Comparison of ENCODE assay signal across 8 mouse cellular contexts in genomic region chr5:37716505-37717372, GRCm38 (mm10). TPM values are rescaled to one million over a fixed set of nuclear protein-coding genes. Genes with fewer than 3 reads are reported as not detected.
A peak's percentile ranks its signal among the peaks of the same experiment; 100 is the strongest.
DNase-seq lines count a peak whose midpoint lies in the region; ATAC-seq and TF ChIP-seq lines count a peak whose summit lies in the region.
"Had no signal": no experiment of that assay in that cellular context is flagged by ENCODE, and none has a peak within 500 bp of the region (broad histone marks: within the 10 kb centered on the region; RNA-seq: fewer than 3 reads in every experiment).

Gene Stk32b, minus strand, starts transcription at chr5:37717171.

- no peaks in the 10 kb centered on the region for H3K9me3 ChIP-seq in forebrain, postnatal 0 days (ENCODE audit: low read length)
- H3K9me3 ChIP-seq in intestine, embryonic 16.5 days (ENCODE audit: control insufficient read depth, low read length): no peaks in the 10 kb centered on the region

- H3K27me3 ChIP-seq in forebrain, postnatal 0 days (ENCODE audit: insufficient read depth, low read length): no peaks in the 10 kb centered on the region
- H3K27me3 ChIP-seq in intestine, embryonic 16.5 days (replicated peaks; ENCODE audit: control insufficient read depth, insufficient read depth, low read length): peaks cover 13% of the 10 kb centered on the region; the same call in 1 of the 2 replicates

- peak within 1 kb of the TSS; percentile 73 for H3K4me2 ChIP-seq in forebrain, postnatal 0 days (ENCODE audit: low read depth)
- peak within 1 kb of the TSS; percentile 76 for H3K4me2 ChIP-seq in intestine, embryonic 16.5 days (ENCODE audit: low read depth, low read length)

- WGBS in forebrain, postnatal 0 days: under 1% methylated on average over 40 of the region's 40 CpGs
- WGBS in intestine, embryonic 16.5 days: under 1% methylated on average over 40 of the region's 40 CpGs
- WGBS in olfactory bulb, adult 2 months: 2% methylated on average over 40 of the region's 40 CpGs

- peak within 1 kb of the TSS; percentile 61 for H3K4me3 ChIP-seq in forebrain, postnatal 0 days (ENCODE audit: low read depth, low read length)
- H3K4me3 ChIP-seq in intestine, embryonic 16.5 days (ENCODE audit: low read length): peak within 1 kb of the TSS; percentile 46
- peak within 1 kb of the TSS; percentile 45 for H3K4me3 ChIP-seq in olfactory bulb, adult 2 months (ENCODE audit: insufficient read depth, low read depth, low read length)

- peak; percentile 86 for ATAC-seq in forebrain, postnatal 0 days
- ATAC-seq in intestine, embryonic 16.5 days: peak; percentile 76
- ATAC-seq in megakaryocyte progenitor cell, adult 5-6 weeks (replicated peaks; ENCODE audit: poor library complexity): no peak

- no peaks in the 10 kb centered on the region for H3K36me3 ChIP-seq in forebrain, postnatal 0 days (ENCODE audit: insufficient read depth)
- H3K36me3 ChIP-seq in intestine, embryonic 16.5 days (ENCODE audit: control insufficient read depth, insufficient read depth, low read length): no peaks in the 10 kb centered on the region

- TF ChIP-seq CTCF in forebrain, postnatal 0 days (IDR thresholded peaks at IDR 0.05; ENCODE audit: low read depth): no peak
- no peak for TF ChIP-seq CTCF in olfactory bulb, adult 2 months (IDR thresholded peaks at IDR 0.05; ENCODE audit: insufficient read depth, low read depth, low read length)

- H3K27ac ChIP-seq in forebrain, postnatal 0 days (ENCODE audit: low read depth, low read length): peak within 1 kb of the TSS; percentile 82
- H3K27ac ChIP-seq in intestine, embryonic 16.5 days (ENCODE audit: low read length): no peak within 1 kb of the TSS
- H3K27ac ChIP-seq in olfactory bulb, adult 2 months (ENCODE audit: insufficient read depth, low read depth, low read length): no peak within 1 kb of the TSS

- H3K9ac ChIP-seq in forebrain, postnatal 0 days: peak within 1 kb of the TSS; percentile 63
- H3K9ac ChIP-seq in intestine, embryonic 16.5 days (ENCODE audit: low read depth, low read length): peak within 1 kb of the TSS; percentile 50

- 0 out of 2 replicates have a peak, but pooled peaks cover 5% of the 10 kb centered on the region for H3K4me1 ChIP-seq in forebrain, postnatal 0 days (ENCODE audit: insufficient read depth)
- H3K4me1 ChIP-seq in intestine, embryonic 16.5 days (ENCODE audit: control insufficient read depth, insufficient read depth, low read length): peaks cover 6% of the 10 kb centered on the region; the same call in 1 of the 2 replicates
- H3K4me1 ChIP-seq in olfactory bulb, adult 2 months (ENCODE audit: control insufficient read depth, insufficient read depth, low read length): peaks cover 11% of the 10 kb centered on the region

- no peak for TF ChIP-seq POLR2A in olfactory bulb, adult 2 months (IDR thresholded peaks at IDR 0.05; ENCODE audit: insufficient read depth, low read depth, low read length)

- peak; percentile 9 for DNase-seq in thymus, postnatal 4 days
- no peak for DNase-seq in thymus, postnatal 14 days
- peak; percentile 86 for DNase-seq in forebrain, postnatal 0 days
- peak; percentile 32 for DNase-seq in liver

RNA-seq across cellular contexts. Expression of gene Stk32b, which starts in this region (rescaled TPM):
- total RNA-seq in forebrain, postnatal 0 days (2014; rRNA removed): 17.5 and 18.9 TPM in 2 replicates
- polyA plus RNA-seq in forebrain, postnatal 0 days (2015; fragmentation: Nextera tagmentation; extraction: Ambion mirVana): 22.8 and 23.3 TPM in 2 replicates
- polyA plus RNA-seq in intestine, embryonic 16.5 days (2015; fragmentation: Nextera tagmentation; extraction: Ambion mirVana): 0.24 and 0.37 TPM in 2 replicates
- not detected in 2 replicates for polyA plus RNA-seq in olfactory bulb, adult 2 months (2012; ENCODE audit: insufficient read depth, insufficient read length, low replicate concordance, missing spikeins)
- total RNA-seq in megakaryocyte progenitor cell, adult 5-6 weeks (2015): not detected in 2 replicates
- not detected in 2 replicates for total RNA-seq in megakaryocyte progenitor cell, adult 5-6 weeks (2017)
- polyA plus RNA-seq: small intestine, adult 2 months had no signal

Comparison
In these comparisons a context has a peak if more than half of its experiments do, and no peak if none do; other contexts are left out.
1. RNA of gene Stk32b (total RNA-seq): 17.5 to 18.9 TPM in forebrain, postnatal 0 days; not detected in megakaryocyte progenitor cell, adult 5-6 weeks; every median in the first group is over 10 times any median in the second.
2. RNA of gene Stk32b (polyA plus RNA-seq): 22.8 to 23.3 TPM in forebrain, postnatal 0 days; 0.24 to 0.37 TPM in intestine, embryonic 16.5 days and not detected in olfactory bulb, adult 2 months; every median in the first group is over 10 times any median in the second.
3. Peak in ATAC-seq, H3K4me3 ChIP-seq, H3K9ac ChIP-seq and H3K4me2 ChIP-seq in intestine, embryonic 16.5 days; RNA of the gene not detected or under 1 TPM.
4. Peak in every context shown above with its lines, with median percentiles within 50 percentile points of each other: H3K4me3 ChIP-seq.